Mouse (Mus musculus) stomach, embryonic 15.5 days (tissue): ENCODE data around the gene Map2k5. TPM values are rescaled to one million over a fixed set of nuclear protein-coding genes. Genes with fewer than 3 reads are reported as not detected.

ENCODE experiments used
- ATAC-seq: fragments of 200-750 bp; cut with Nextera tagmentation; 2 replicates; pipeline ENCODE4 v1.8.0; 2017; ENCODE audit warnings: low read depth, moderate number of reproducible peaks, moderate TSS enrichment; ENCODE audit not compliant: insufficient read depth, low FRiP score
- H3K27ac ChIP-seq: fragments of 300-500 bp; sonication (generic); 2 replicates; pipeline ENCODE4 v1.5.1; 2015; ENCODE audit warnings: mild to moderate bottlenecking, inconsistent platforms
- H3K27me3 ChIP-seq: fragments of 300-500 bp; sonication (generic); replicated peaks from 2 replicates; pipeline ENCODE4 v1.6.1; 2015; ENCODE audit warnings: inconsistent platforms
- H3K36me3 ChIP-seq: fragments of 300-500 bp; sonication (generic); 2 replicates; pipeline ENCODE4 v1.6.1; 2015; ENCODE audit warnings: inconsistent platforms
- H3K4me1 ChIP-seq: fragments of 300-500 bp; sonication (generic); 2 replicates; pipeline ENCODE4 v1.6.1; 2015; ENCODE audit warnings: inconsistent platforms
- H3K4me2 ChIP-seq: fragments of 300-500 bp; sonication (generic); 2 replicates; pipeline ENCODE4 v1.6.1; 2015; ENCODE audit warnings: mild to moderate bottlenecking, inconsistent platforms
- H3K4me3 ChIP-seq: fragments of 300-500 bp; sonication (generic); replicated peaks from 2 replicates; pipeline ENCODE4 v1.5.1; 2015; ENCODE audit warnings: inconsistent platforms
- H3K9ac ChIP-seq: fragments of 300-500 bp; sonication (generic); 2 replicates; pipeline ENCODE4 v1.6.1; 2015; ENCODE audit warnings: inconsistent platforms
- H3K9me3 ChIP-seq: fragments of 300-500 bp; sonication (generic); 2 replicates; pipeline ENCODE4 v1.6.1; 2016; ENCODE audit warnings: inconsistent platforms
- WGBS: fragments of 180-500 bp; shearing (Covaris S2); methylation state at CpG from one replicate; pipeline ENCODE4 v1.1.7; 2015; 5-methylcytosine and 5-hydroxymethylcytosine counted together
- polyA plus RNA-seq: library from polyadenylated mRNA; unstranded; fragments of >200 nt; fragmentation: Nextera tagmentation; extraction: Ambion mirVana; gene quantifications from 2 replicates; pipeline ENCODE4 v1.2.1, GENCODE M21; 2015

Map2k5 gene
- polyA plus RNA-seq, 1 experiment from 2014 or later: 26.1 TPM

GRCm38 (mm10) chr9:63148410-63149371, 229.0 kb downstream of the Map2k5 start, which contains the start of gene Skor1:
Skor1 (minus strand) TSS chr9:63148961.
- WGBS: under 1% methylated on average over 90 of the region's 108 CpGs
- ATAC-seq: no peak

GRCm38 (mm10) chr9:63147786-63148409, 229.8 kb downstream of the Map2k5 start:
- Histone ChIP-seq H3K4me2 (peak overlapping the region; percentile 80), H3K27ac (no peak overlapping the region), H3K4me3 (no peak overlapping the region), H3K9ac (no peak overlapping the region), H3K36me3 (no peaks in the 10 kb centered on the region), H3K4me1 (peaks cover 55% of the 10 kb centered on the region), H3K27me3 (peaks cover 100% of the 10 kb centered on the region), H3K9me3 (no peaks in the 10 kb centered on the region)
- ATAC-seq: no peak
- 2% methylated on average over 14 of the region's 14 CpGs for WGBS

More at GRCm38 (mm10) chr9:63148410-63149371, 229.0 kb downstream of the Map2k5 start, which contains the start of gene Skor1:
- H3K27me3 ChIP-seq: peaks cover 99% of the 10 kb centered on the region
- peaks cover 49% of the 10 kb centered on the region for H3K4me1 ChIP-seq
- peak within 1 kb of the TSS; percentile 43 for H3K4me3 ChIP-seq
- peak within 1 kb of the TSS; percentile 80 for H3K4me2 ChIP-seq
- no peaks in the 10 kb centered on the region; the same call in 1 of the 2 replicates for H3K9me3 ChIP-seq
- no peak within 1 kb of the TSS for H3K27ac ChIP-seq
- H3K36me3 ChIP-seq: no peaks in the 10 kb centered on the region
- H3K9ac ChIP-seq: no peak within 1 kb of the TSS

- Histone ChIP-seq H3K9ac (no peak overlapping the region), H3K4me1 (peaks cover 57% of the 10 kb centered on the region), H3K27me3 (peaks cover 100% of the 10 kb centered on the region), H3K27ac (no peak overlapping the region), H3K4me3 (no peak overlapping the region), H3K9me3 (no peaks in the 10 kb centered on the region), H3K4me2 (no peak overlapping the region), H3K36me3 (no peaks in the 10 kb centered on the region)
- under 1% methylated on average over 9 of the region's 9 CpGs for WGBS
- ATAC-seq: no peak
These were observed 230.4 kb downstream of the Map2k5 start for GRCm38 (mm10) chr9:63147296-63147695.

GRCm38 (mm10) chr9:63146856-63147274, 230.8 kb downstream of the Map2k5 start:
- H3K27me3 ChIP-seq: peaks cover 100% of the 10 kb centered on the region
- peak overlapping the region; percentile 23 for H3K4me3 ChIP-seq
- H3K27ac ChIP-seq: no peak overlapping the region
- H3K36me3 ChIP-seq: no peaks in the 10 kb centered on the region
- WGBS: under 1% methylated on average over 20 of the region's 20 CpGs
- ATAC-seq: no peak
- no peak overlapping the region for H3K9ac ChIP-seq
- H3K4me2 ChIP-seq: peak overlapping the region; percentile 39
- peaks cover 61% of the 10 kb centered on the region for H3K4me1 ChIP-seq
- no peaks in the 10 kb centered on the region for H3K9me3 ChIP-seq

- Histone ChIP-seq H3K4me1 (peaks cover 60% of the 10 kb centered on the region), H3K27ac (no peak overlapping the region), H3K4me2 (peak overlapping the region; percentile 39), H3K27me3 (peaks cover 100% of the 10 kb centered on the region), H3K9ac (no peak overlapping the region), H3K36me3 (no peaks in the 10 kb centered on the region), H3K9me3 (no peaks in the 10 kb centered on the region), H3K4me3 (peak overlapping the region; percentile 23)
- WGBS: 3% methylated on average over 46 of the region's 46 CpGs
- no peak for ATAC-seq
These were observed 231.4 kb downstream of the Map2k5 start for GRCm38 (mm10) chr9:63146126-63146855.

GRCm38 (mm10) chr9:63145249-63146125, 232.2 kb downstream of the Map2k5 start:
- Histone ChIP-seq H3K27ac (no peak overlapping the region), H3K27me3 (peaks cover 98% of the 10 kb centered on the region), H3K9me3 (no peaks in the 10 kb centered on the region), H3K4me1 (peaks cover 58% of the 10 kb centered on the region), H3K4me2 (peak overlapping the region; percentile 39), H3K36me3 (no peaks in the 10 kb centered on the region), H3K9ac (no peak overlapping the region), H3K4me3 (peak overlapping the region; percentile 23)
- 2% methylated on average over 73 of the region's 73 CpGs for WGBS
- ATAC-seq: no peak

GRCm38 (mm10) chr9:63144502-63145248, 233.0 kb downstream of the Map2k5 start:
- Histone ChIP-seq H3K9me3 (no peaks in the 10 kb centered on the region), H3K4me2 (peak overlapping the region; percentile 26), H3K27ac (no peak overlapping the region), H3K4me3 (peak overlapping the region; percentile 18), H3K36me3 (no peaks in the 10 kb centered on the region), H3K4me1 (peaks cover 58% of the 10 kb centered on the region), H3K9ac (no peak overlapping the region), H3K27me3 (peaks cover 98% of the 10 kb centered on the region)
- WGBS: 1% methylated on average over 80 of the region's 80 CpGs
- ATAC-seq: no peak

- Histone ChIP-seq H3K36me3 (no peaks in the 10 kb centered on the region), H3K27me3 (peaks cover 98% of the 10 kb centered on the region), H3K4me1 (peaks cover 52% of the 10 kb centered on the region), H3K4me2 (peak overlapping the region; percentile 26), H3K4me3 (0 out of 2 replicates have a peak overlapping the region, but pooled peaks have one; percentile 1), H3K9ac (no peak overlapping the region), H3K27ac (no peak overlapping the region), H3K9me3 (no peaks in the 10 kb centered on the region)
- WGBS: 2% methylated on average over 47 of the region's 47 CpGs
- no peak for ATAC-seq
These were observed 233.8 kb downstream of the Map2k5 start for GRCm38 (mm10) chr9:63143641-63144501.

GRCm38 (mm10) chr9:63143227-63143626, 234.5 kb downstream of the Map2k5 start:
- Histone ChIP-seq H3K9me3 (no peaks in the 10 kb centered on the region), H3K36me3 (no peaks in the 10 kb centered on the region), H3K4me1 (peaks cover 51% of the 10 kb centered on the region), H3K27ac (no peak overlapping the region), H3K27me3 (peaks cover 98% of the 10 kb centered on the region), H3K4me3 (no peak overlapping the region), H3K4me2 (peak overlapping the region; percentile 6; the same call in 1 of the 2 replicates), H3K9ac (no peak overlapping the region)
- ATAC-seq: no peak
- 1% methylated on average over 25 of the region's 25 CpGs for WGBS
